Mouse (Mus musculus) lung, adult 2 months (tissue): ENCODE data around the gene Slc11a1.

Experiments
- CTCF ChIP-seq: fragments of 200-500 bp; IDR thresholded peaks from 2 replicates; pipeline ENCODE4 v1.5.1; 2011; ENCODE audit warnings: mild to moderate bottlenecking, low read length, control low read depth; ENCODE audit not compliant: insufficient read depth
- POLR2A ChIP-seq: fragments of 200-500 bp; IDR thresholded peaks from 2 replicates; pipeline ENCODE4 v1.6.1; 2011; ENCODE audit warnings: low read depth, mild to moderate bottlenecking, control low read depth, low read length, borderline replicate concordance; ENCODE audit errors: extremely low read depth

- TF ChIP-seq POLR2A (no peak), CTCF (no peak)
These were observed 15.0 kb upstream of the Slc11a1 start for GRCm38 (mm10) chr1:74359952-74360517.
